Mouse (Mus musculus): ENCODE results near the gene Zfp655. TPM values are rescaled to one million over a fixed set of nuclear protein-coding genes. Genes with fewer than 3 reads are reported as not detected.
"Not testable (repeated sequence)": the region's sequence is repeated elsewhere in the genome, so short reads cannot be mapped to it uniquely, and the experiment has no call there.

Zfp655 gene
- polyA plus RNA-seq, 1 experiment from 2014 or later: 37.2 TPM

DNA sequence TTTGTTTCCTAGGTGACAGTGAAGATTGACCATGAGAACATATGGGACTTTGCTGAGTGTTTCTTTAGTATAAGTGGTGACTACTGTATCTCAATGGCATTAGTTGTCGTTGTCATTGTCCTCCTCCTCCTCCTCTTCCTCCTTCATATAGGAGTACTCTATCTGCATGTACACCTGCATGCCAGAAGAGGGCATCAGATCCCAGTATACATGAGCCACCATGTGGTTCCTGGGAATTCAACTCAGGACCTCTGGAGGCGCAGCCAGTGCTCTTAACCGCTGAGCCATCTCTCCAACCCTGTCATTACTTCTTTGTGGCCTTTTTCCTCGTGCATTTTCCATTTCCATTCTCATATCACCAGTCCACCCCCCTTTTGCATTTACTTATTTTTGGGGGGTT lies 16.8 kb upstream of the Zfp655 start:
- 75% methylated on average over 4 of the region's 4 CpGs for WGBS
- H3K27me3 ChIP-seq (ENCODE audit: control insufficient read depth, insufficient read depth, low read length): no peaks in the 10 kb centered on the region
- no peak overlapping the region for H3K27ac ChIP-seq (ENCODE audit: low read depth, low read length)
- ATAC-seq (replicated peaks; ENCODE audit: low FRiP score) (no peak), DNase-seq (ENCODE audit: low spot score) (no peak)
- no peaks in the 10 kb centered on the region for H3K9me3 ChIP-seq (ENCODE audit: control insufficient read depth, low read length)
- no peak overlapping the region for H3K9ac ChIP-seq (ENCODE audit: low read length)
- no peak overlapping the region for H3K4me2 ChIP-seq (ENCODE audit: low read depth, low read length, severe bottlenecking)
- H3K4me3 ChIP-seq (ENCODE audit: low read depth, low read length): no peak overlapping the region
- H3K4me1 ChIP-seq (replicated peaks; ENCODE audit: control insufficient read depth, insufficient read depth, low read length): no peaks in the 10 kb centered on the region
- H3K36me3 ChIP-seq (ENCODE audit: control insufficient read depth, insufficient read depth, low read length): peaks cover 2% of the 10 kb centered on the region; the same call in 1 of the 2 replicates

DNA sequence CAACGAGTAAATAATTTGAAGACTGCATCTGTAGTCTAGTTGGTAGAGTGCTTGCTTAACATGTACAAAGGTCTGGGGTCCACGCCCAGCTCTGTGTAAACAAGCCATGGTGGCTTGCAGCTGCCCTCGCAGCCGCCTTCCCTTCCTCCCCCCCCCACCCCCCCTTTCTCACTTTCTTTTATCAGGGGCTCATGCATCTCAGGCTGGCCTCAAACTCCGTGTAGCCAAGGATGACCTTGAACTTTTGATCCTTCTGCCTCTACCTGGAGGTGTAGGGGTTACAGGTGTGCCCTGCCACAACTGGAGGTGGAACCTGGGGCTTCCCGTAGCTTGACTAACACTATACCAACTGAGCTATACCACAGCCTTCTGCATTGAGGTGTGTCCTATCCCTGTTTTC lies 13.8 kb upstream of the Zfp655 start:
- Histone ChIP-seq H3K4me3 (ENCODE audit: low read depth, low read length) (no peak overlapping the region), H3K4me1 (replicated peaks; ENCODE audit: control insufficient read depth, insufficient read depth, low read length) (no peaks in the 10 kb centered on the region), H3K36me3 (ENCODE audit: control insufficient read depth, insufficient read depth, low read length) (peaks cover 15% of the 10 kb centered on the region), H3K9ac (ENCODE audit: low read length) (no peak overlapping the region), H3K9me3 (ENCODE audit: control insufficient read depth, low read length) (no peaks in the 10 kb centered on the region), H3K27ac (ENCODE audit: low read depth, low read length) (no peak overlapping the region), H3K27me3 (ENCODE audit: control insufficient read depth, insufficient read depth, low read length) (no peaks in the 10 kb centered on the region), H3K4me2 (ENCODE audit: low read depth, low read length, severe bottlenecking) (no peak overlapping the region)
- DNase-seq (ENCODE audit: low spot score) (no peak), ATAC-seq (replicated peaks; ENCODE audit: low FRiP score) (no peak)
- WGBS: 91% methylated on average over 6 of the region's 6 CpGs

DNA sequence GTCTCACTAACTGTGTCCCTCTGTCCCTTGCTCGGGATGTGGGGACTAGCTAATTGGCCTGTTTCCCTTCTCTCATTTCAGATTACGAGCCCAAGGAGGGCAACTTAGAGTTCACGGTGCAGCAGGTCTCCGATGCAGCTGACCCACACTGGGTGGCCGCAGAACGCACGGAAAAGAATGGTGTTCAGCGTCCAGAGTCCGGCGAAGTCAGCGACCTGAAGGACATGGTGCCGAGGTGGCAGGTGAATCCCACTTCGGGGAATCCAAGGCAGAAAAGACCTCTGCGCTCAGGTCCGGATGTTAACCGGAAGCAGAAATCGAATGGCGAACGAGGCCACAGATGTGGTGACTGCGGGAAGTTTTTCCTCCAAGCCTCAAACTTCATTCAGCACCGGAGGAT lies 13.3 kb upstream of the Zfp655 start:
- no peak overlapping the region for H3K9ac ChIP-seq (ENCODE audit: low read length)
- WGBS: 96% methylated on average over 21 of the region's 21 CpGs
- H3K9me3 ChIP-seq (ENCODE audit: control insufficient read depth, low read length): no peaks in the 10 kb centered on the region
- H3K4me1 ChIP-seq (replicated peaks; ENCODE audit: control insufficient read depth, insufficient read depth, low read length): no peaks in the 10 kb centered on the region
- no peak overlapping the region for H3K4me3 ChIP-seq (ENCODE audit: low read depth, low read length)
- no peaks in the 10 kb centered on the region for H3K27me3 ChIP-seq (ENCODE audit: control insufficient read depth, insufficient read depth, low read length)
- no peak overlapping the region for H3K4me2 ChIP-seq (ENCODE audit: low read depth, low read length, severe bottlenecking)
- ATAC-seq (replicated peaks; ENCODE audit: low FRiP score) (no peak), DNase-seq (ENCODE audit: low spot score) (no peak)
- no peak overlapping the region for H3K27ac ChIP-seq (ENCODE audit: low read depth, low read length)
- peaks cover 15% of the 10 kb centered on the region for H3K36me3 ChIP-seq (ENCODE audit: control insufficient read depth, insufficient read depth, low read length)

GRCm38 (mm10) chr5:145218671-145219070 lies 12.8 kb upstream of the Zfp655 start:
- Histone ChIP-seq H3K36me3 (ENCODE audit: control insufficient read depth, insufficient read depth, low read length) (peaks cover 15% of the 10 kb centered on the region), H3K9me3 (ENCODE audit: control insufficient read depth, low read length) (no peaks in the 10 kb centered on the region), H3K4me3 (ENCODE audit: low read depth, low read length) (no peak overlapping the region), H3K27ac (ENCODE audit: low read depth, low read length) (no peak overlapping the region), H3K4me1 (replicated peaks; ENCODE audit: control insufficient read depth, insufficient read depth, low read length) (no peaks in the 10 kb centered on the region), H3K27me3 (ENCODE audit: control insufficient read depth, insufficient read depth, low read length) (no peaks in the 10 kb centered on the region), H3K9ac (ENCODE audit: low read length) (no peak overlapping the region), H3K4me2 (ENCODE audit: low read depth, low read length, severe bottlenecking) (no peak overlapping the region)
- ATAC-seq (replicated peaks; ENCODE audit: low FRiP score) (no peak), DNase-seq (ENCODE audit: low spot score) (no peak)
- 97% methylated on average over 20 of the region's 20 CpGs for WGBS

GRCm38 (mm10) chr5:145219981-145220380 lies 11.5 kb upstream of the Zfp655 start:
- no peak for DNase-seq (ENCODE audit: low spot score)
- Histone ChIP-seq H3K27ac (ENCODE audit: low read depth, low read length) (no peak overlapping the region), H3K4me1 (replicated peaks; ENCODE audit: control insufficient read depth, insufficient read depth, low read length) (no peaks in the 10 kb centered on the region), H3K4me2 (ENCODE audit: low read depth, low read length, severe bottlenecking) (no peak overlapping the region), H3K27me3 (ENCODE audit: control insufficient read depth, insufficient read depth, low read length) (no peaks in the 10 kb centered on the region), H3K4me3 (ENCODE audit: low read depth, low read length) (no peak overlapping the region), H3K9ac (ENCODE audit: low read length) (no peak overlapping the region), H3K36me3 (ENCODE audit: control insufficient read depth, insufficient read depth, low read length) (peaks cover 15% of the 10 kb centered on the region), H3K9me3 (ENCODE audit: control insufficient read depth, low read length) (no peaks in the 10 kb centered on the region)
- no peak for ATAC-seq (replicated peaks; ENCODE audit: low FRiP score)
- 95% methylated on average over 8 of the region's 8 CpGs for WGBS

- Histone ChIP-seq H3K27ac (ENCODE audit: low read depth, low read length) (no peak overlapping the region), H3K36me3 (ENCODE audit: control insufficient read depth, insufficient read depth, low read length) (peaks cover 15% of the 10 kb centered on the region), H3K4me1 (replicated peaks; ENCODE audit: control insufficient read depth, insufficient read depth, low read length) (no peaks in the 10 kb centered on the region), H3K9ac (ENCODE audit: low read length) (no peak overlapping the region), H3K4me3 (ENCODE audit: low read depth, low read length) (no peak overlapping the region), H3K27me3 (ENCODE audit: control insufficient read depth, insufficient read depth, low read length) (no peaks in the 10 kb centered on the region), H3K4me2 (ENCODE audit: low read depth, low read length, severe bottlenecking) (no peak overlapping the region), H3K9me3 (ENCODE audit: control insufficient read depth, low read length) (no peaks in the 10 kb centered on the region)
- DNase-seq (ENCODE audit: low spot score): no peak
- WGBS: 87% methylated on average over 5 of the region's 5 CpGs
- no peak for ATAC-seq (replicated peaks; ENCODE audit: low FRiP score)
These were observed 8.7 kb upstream of the Zfp655 start for GRCm38 (mm10) chr5:145222840-145223239.

- Histone ChIP-seq H3K4me2 (ENCODE audit: low read depth, low read length, severe bottlenecking) (no peak overlapping the region), H3K4me1 (replicated peaks; ENCODE audit: control insufficient read depth, insufficient read depth, low read length) (no peaks in the 10 kb centered on the region), H3K9ac (ENCODE audit: low read length) (no peak overlapping the region), H3K4me3 (ENCODE audit: low read depth, low read length) (no peak overlapping the region), H3K9me3 (ENCODE audit: control insufficient read depth, low read length) (no peaks in the 10 kb centered on the region), H3K36me3 (ENCODE audit: control insufficient read depth, insufficient read depth, low read length) (peaks cover 15% of the 10 kb centered on the region), H3K27ac (ENCODE audit: low read depth, low read length) (no peak overlapping the region), H3K27me3 (ENCODE audit: control insufficient read depth, insufficient read depth, low read length) (no peaks in the 10 kb centered on the region)
- no peak for DNase-seq (ENCODE audit: low spot score)
- 85% methylated on average over 12 of the region's 12 CpGs for WGBS
- no peak for ATAC-seq (replicated peaks; ENCODE audit: low FRiP score)
These were observed 8.1 kb upstream of the Zfp655 start for GRCm38 (mm10) chr5:145223395-145223794.

DNA sequence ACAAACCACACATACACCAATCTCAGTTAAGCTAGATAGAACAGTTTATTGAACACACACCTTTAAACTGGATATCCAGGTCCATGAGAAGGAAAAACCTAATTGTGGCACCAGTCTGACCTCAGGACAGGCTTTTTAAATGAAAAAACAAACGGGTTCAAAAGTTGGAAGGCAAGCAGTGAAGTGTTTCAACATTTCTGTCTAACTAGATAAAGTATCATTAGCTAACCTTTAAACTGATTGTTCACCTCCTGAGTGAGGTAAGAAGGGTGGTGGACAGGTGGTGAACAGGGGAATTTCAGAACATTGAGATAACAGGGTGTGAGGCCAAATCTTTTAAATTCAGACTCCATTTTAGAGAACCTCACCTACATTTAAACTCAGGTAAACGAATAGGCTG lies 5.1 kb upstream of the Zfp655 start:
- Histone ChIP-seq H3K9me3 (ENCODE audit: control insufficient read depth, low read length) (no peaks in the 10 kb centered on the region), H3K4me3 (ENCODE audit: low read depth, low read length) (no peak overlapping the region), H3K4me2 (ENCODE audit: low read depth, low read length, severe bottlenecking) (no peak overlapping the region), H3K4me1 (replicated peaks; ENCODE audit: control insufficient read depth, insufficient read depth, low read length) (no peaks in the 10 kb centered on the region), H3K36me3 (ENCODE audit: control insufficient read depth, insufficient read depth, low read length) (no peaks in the 10 kb centered on the region; the same call in 1 of the 2 replicates), H3K27ac (ENCODE audit: low read depth, low read length) (no peak overlapping the region), H3K9ac (ENCODE audit: low read length) (no peak overlapping the region), H3K27me3 (ENCODE audit: control insufficient read depth, insufficient read depth, low read length) (no peaks in the 10 kb centered on the region)
- ATAC-seq (replicated peaks; ENCODE audit: low FRiP score) (no peak), DNase-seq (ENCODE audit: low spot score) (no peak)
- WGBS: 64% methylated on average over 2 of the region's 2 CpGs

- WGBS: 83% methylated on average over 6 of the region's 6 CpGs
- ATAC-seq (replicated peaks; ENCODE audit: low FRiP score); DNase-seq (ENCODE audit: low spot score): not testable (repeated sequence)
These were observed 2.2 kb upstream of the Zfp655 start for GRCm38 (mm10) chr5:145229283-145229682.

More at GRCm38 (mm10) chr5:145229283-145229682, 2.2 kb upstream of the Zfp655 start:
- H3K27ac ChIP-seq (ENCODE audit: low read depth, low read length); H3K9me3 ChIP-seq (ENCODE audit: control insufficient read depth, low read length); H3K27me3 ChIP-seq (ENCODE audit: control insufficient read depth, insufficient read depth, low read length); H3K36me3 ChIP-seq (ENCODE audit: control insufficient read depth, insufficient read depth, low read length); H3K4me2 ChIP-seq (ENCODE audit: low read depth, low read length, severe bottlenecking); H3K4me3 ChIP-seq (ENCODE audit: low read depth, low read length); H3K9ac ChIP-seq (ENCODE audit: low read length); H3K4me1 ChIP-seq (replicated peaks; ENCODE audit: control insufficient read depth, insufficient read depth, low read length): not testable (repeated sequence)
